Mouse (Mus musculus): ENCODE measurements around the gene Nfatc3. TPM values are rescaled to one million over a fixed set of nuclear protein-coding genes. Genes with fewer than 3 reads are reported as not detected.

Nfatc3 gene
- polyA plus RNA-seq, 1 experiment from 2014 or later, result 5.1 TPM

- Histone ChIP-seq H3K4me1 (ENCODE audit: control insufficient read depth, insufficient read depth, low read length) (peaks cover 5% of the 10 kb centered on the region; the same call in 1 of the 2 replicates), H3K4me2 (ENCODE audit: low read depth, low read length) (peak overlapping the region; percentile 10)
- 19% methylated on average over 14 of the region's 14 CpGs for WGBS
Measured at GRCm38 (mm10) chr8:106134751-106135571, 76.3 kb downstream of the Nfatc3 start.

GRCm38 (mm10) chr8:106135672-106136071, 77.0 kb downstream of the Nfatc3 start:
- H3K4me3 ChIP-seq (ENCODE audit: low read depth, low read length), result peak overlapping the region; percentile 48
- DNase-seq (ENCODE audit: low spot score) (no peak), ATAC-seq (replicated peaks; ENCODE audit: insufficient number of reproducible peaks, low FRiP score, low TSS enrichment, low read depth) (no peak)
- H3K4me1 ChIP-seq (ENCODE audit: control insufficient read depth, insufficient read depth, low read length), result peaks cover 5% of the 10 kb centered on the region; the same call in 1 of the 2 replicates
- H3K9me3 ChIP-seq (replicated peaks; ENCODE audit: control insufficient read depth, low read length), result no peaks in the 10 kb centered on the region
- peaks cover under 1% of the 10 kb centered on the region; the same call in 1 of the 2 replicates for H3K36me3 ChIP-seq (replicated peaks; ENCODE audit: control insufficient read depth, insufficient read depth, low read depth, low read length)
- 4% methylated on average over 19 of the region's 19 CpGs for WGBS
- H3K27me3 ChIP-seq (ENCODE audit: control insufficient read depth, insufficient read depth, low read length), result peaks cover 32% of the 10 kb centered on the region
- no peak overlapping the region for H3K9ac ChIP-seq (replicated peaks; ENCODE audit: low read length)
- H3K4me2 ChIP-seq (ENCODE audit: low read depth, low read length), result peak overlapping the region; percentile 85
- no peak overlapping the region for H3K27ac ChIP-seq (replicated peaks; ENCODE audit: low read depth, low read length)

More at GRCm38 (mm10) chr8:106134751-106135571, 76.3 kb downstream of the Nfatc3 start:
- Histone ChIP-seq H3K27me3 (ENCODE audit: control insufficient read depth, insufficient read depth, low read length) (peaks cover 32% of the 10 kb centered on the region), H3K36me3 (replicated peaks; ENCODE audit: control insufficient read depth, insufficient read depth, low read depth, low read length) (peaks cover 2% of the 10 kb centered on the region; the same call in 1 of the 2 replicates), H3K4me3 (ENCODE audit: low read depth, low read length) (peak overlapping the region; percentile 48; the same call in 1 of the 2 replicates), H3K9ac (replicated peaks; ENCODE audit: low read length) (no peak overlapping the region), H3K9me3 (replicated peaks; ENCODE audit: control insufficient read depth, low read length) (no peaks in the 10 kb centered on the region), H3K27ac (replicated peaks; ENCODE audit: low read depth, low read length) (no peak overlapping the region)
- DNase-seq (ENCODE audit: low spot score) (peak; percentile 58), ATAC-seq (replicated peaks; ENCODE audit: insufficient number of reproducible peaks, low FRiP score, low TSS enrichment, low read depth) (peak; percentile 58)

GRCm38 (mm10) chr8:106136156-106137130, 77.8 kb downstream of the Nfatc3 start, which contains the start of gene Esrp2:
Gene Esrp2 (minus strand): TSS chr8:106136974.
- peaks cover 32% of the 10 kb centered on the region for H3K27me3 ChIP-seq (ENCODE audit: control insufficient read depth, insufficient read depth, low read length)
- H3K36me3 ChIP-seq (replicated peaks; ENCODE audit: control insufficient read depth, insufficient read depth, low read depth, low read length), result no peaks in the 10 kb centered on the region
- H3K4me2 ChIP-seq (ENCODE audit: low read depth, low read length), result peak within 1 kb of the TSS; percentile 85
- no peak for ATAC-seq (replicated peaks; ENCODE audit: insufficient number of reproducible peaks, low FRiP score, low TSS enrichment, low read depth)
- peak within 1 kb of the TSS; percentile 47 for H3K9ac ChIP-seq (replicated peaks; ENCODE audit: low read length)
- WGBS, result under 1% methylated on average over 81 of the region's 86 CpGs
- no peaks in the 10 kb centered on the region for H3K9me3 ChIP-seq (replicated peaks; ENCODE audit: control insufficient read depth, low read length)
- peak; percentile 54 for DNase-seq (ENCODE audit: low spot score)
- H3K4me1 ChIP-seq (ENCODE audit: control insufficient read depth, insufficient read depth, low read length), result peaks cover 5% of the 10 kb centered on the region; the same call in 1 of the 2 replicates
- H3K27ac ChIP-seq (replicated peaks; ENCODE audit: low read depth, low read length), result no peak within 1 kb of the TSS; the same call in 1 of the 2 replicates
- peak within 1 kb of the TSS; percentile 48 for H3K4me3 ChIP-seq (ENCODE audit: low read depth, low read length)

- no peaks in the 10 kb centered on the region for H3K9me3 ChIP-seq (replicated peaks; ENCODE audit: control insufficient read depth, low read length)
- H3K27me3 ChIP-seq (ENCODE audit: control insufficient read depth, insufficient read depth, low read length), result peaks cover 32% of the 10 kb centered on the region
- no peak overlapping the region for H3K27ac ChIP-seq (replicated peaks; ENCODE audit: low read depth, low read length)
- no peak for DNase-seq (ENCODE audit: low spot score)
- H3K36me3 ChIP-seq (replicated peaks; ENCODE audit: control insufficient read depth, insufficient read depth, low read depth, low read length), result no peaks in the 10 kb centered on the region
- peak overlapping the region; percentile 48 for H3K4me3 ChIP-seq (ENCODE audit: low read depth, low read length)
- WGBS, result 3% methylated on average over 22 of the region's 22 CpGs
- H3K9ac ChIP-seq (replicated peaks; ENCODE audit: low read length), result peak overlapping the region; percentile 47
- peak overlapping the region; percentile 85 for H3K4me2 ChIP-seq (ENCODE audit: low read depth, low read length)
- H3K4me1 ChIP-seq (ENCODE audit: control insufficient read depth, insufficient read depth, low read length), result peaks cover 5% of the 10 kb centered on the region; the same call in 1 of the 2 replicates
- no peak for ATAC-seq (replicated peaks; ENCODE audit: insufficient number of reproducible peaks, low FRiP score, low TSS enrichment, low read depth)
Measured at GRCm38 (mm10) chr8:106137218-106137905, 78.7 kb downstream of the Nfatc3 start.

GRCm38 (mm10) chr8:106137906-106138477, 79.4 kb downstream of the Nfatc3 start:
- ATAC-seq (replicated peaks; ENCODE audit: insufficient number of reproducible peaks, low FRiP score, low TSS enrichment, low read depth) (no peak), DNase-seq (ENCODE audit: low spot score) (peak; percentile 77)
- WGBS, result under 1% methylated on average over 24 of the region's 24 CpGs
- no peaks in the 10 kb centered on the region for H3K36me3 ChIP-seq (replicated peaks; ENCODE audit: control insufficient read depth, insufficient read depth, low read depth, low read length)
- no peaks in the 10 kb centered on the region for H3K9me3 ChIP-seq (replicated peaks; ENCODE audit: control insufficient read depth, low read length)
- H3K9ac ChIP-seq (replicated peaks; ENCODE audit: low read length), result peak overlapping the region; percentile 26
- peaks cover 5% of the 10 kb centered on the region; the same call in 1 of the 2 replicates for H3K4me1 ChIP-seq (ENCODE audit: control insufficient read depth, insufficient read depth, low read length)
- no peak overlapping the region for H3K27ac ChIP-seq (replicated peaks; ENCODE audit: low read depth, low read length)
- peak overlapping the region; percentile 48 for H3K4me3 ChIP-seq (ENCODE audit: low read depth, low read length)
- H3K4me2 ChIP-seq (ENCODE audit: low read depth, low read length), result peak overlapping the region; percentile 76
- H3K27me3 ChIP-seq (ENCODE audit: control insufficient read depth, insufficient read depth, low read length), result peaks cover 32% of the 10 kb centered on the region

GRCm38 (mm10) chr8:106138616-106139015, 80.0 kb downstream of the Nfatc3 start:
- DNase-seq (ENCODE audit: low spot score), result no peak
- Histone ChIP-seq H3K4me2 (ENCODE audit: low read depth, low read length) (peak overlapping the region; percentile 76), H3K36me3 (replicated peaks; ENCODE audit: control insufficient read depth, insufficient read depth, low read depth, low read length) (no peaks in the 10 kb centered on the region), H3K4me1 (ENCODE audit: control insufficient read depth, insufficient read depth, low read length) (peaks cover 5% of the 10 kb centered on the region; the same call in 1 of the 2 replicates), H3K27me3 (ENCODE audit: control insufficient read depth, insufficient read depth, low read length) (peaks cover 32% of the 10 kb centered on the region), H3K4me3 (ENCODE audit: low read depth, low read length) (peak overlapping the region; percentile 48), H3K27ac (replicated peaks; ENCODE audit: low read depth, low read length) (no peak overlapping the region), H3K9ac (replicated peaks; ENCODE audit: low read length) (no peak overlapping the region), H3K9me3 (replicated peaks; ENCODE audit: control insufficient read depth, low read length) (no peaks in the 10 kb centered on the region)
- WGBS, result 14% methylated on average over 7 of the region's 7 CpGs
- ATAC-seq (replicated peaks; ENCODE audit: insufficient number of reproducible peaks, low FRiP score, low TSS enrichment, low read depth), result no peak

- Histone ChIP-seq H3K9me3 (replicated peaks; ENCODE audit: control insufficient read depth, low read length) (no peaks in the 10 kb centered on the region), H3K36me3 (replicated peaks; ENCODE audit: control insufficient read depth, insufficient read depth, low read depth, low read length) (no peaks in the 10 kb centered on the region), H3K9ac (replicated peaks; ENCODE audit: low read length) (no peak overlapping the region), H3K4me2 (ENCODE audit: low read depth, low read length) (no peak overlapping the region), H3K27ac (replicated peaks; ENCODE audit: low read depth, low read length) (no peak overlapping the region), H3K4me3 (ENCODE audit: low read depth, low read length) (no peak overlapping the region), H3K27me3 (ENCODE audit: control insufficient read depth, insufficient read depth, low read length) (peaks cover 24% of the 10 kb centered on the region), H3K4me1 (ENCODE audit: control insufficient read depth, insufficient read depth, low read length) (peaks cover 5% of the 10 kb centered on the region; the same call in 1 of the 2 replicates)
- no peak for DNase-seq (ENCODE audit: low spot score)
- 63% methylated on average over 5 of the region's 5 CpGs for WGBS
- no peak for ATAC-seq (replicated peaks; ENCODE audit: insufficient number of reproducible peaks, low FRiP score, low TSS enrichment, low read depth)
Measured at GRCm38 (mm10) chr8:106140191-106140590, 81.6 kb downstream of the Nfatc3 start.

Measured in embryonic facial prominence, embryonic 11.5 days (tissue).